Mouse (Mus musculus): ENCODE measurements around the gene Bdh1.
A peak's percentile ranks its signal among the peaks of the same experiment; 100 is the strongest.
"Not testable (repeated sequence)": the region's sequence is repeated elsewhere in the genome, so short reads cannot be mapped to it uniquely, and the experiment has no call there.

Bdh1 gene

GRCm38 (mm10) chr16:31422000-31422399 is at the start of gene Bdh1:
Gene Bdh1 (plus strand): TSS chr16:31422280.
- no peak for DNase-seq (ENCODE audit: low read depth, low spot score)

GRCm38 (mm10) chr16:31372316-31372715 is 49.8 kb upstream of the Bdh1 start:
- not testable (repeated sequence) for DNase-seq (ENCODE audit: low read depth, low spot score)

GRCm38 (mm10) chr16:31375877-31376582 is 46.0 kb upstream of the Bdh1 start:
- not testable (repeated sequence) for DNase-seq (ENCODE audit: low read depth, low spot score)

- DNase-seq (ENCODE audit: low read depth, low spot score), result not testable (repeated sequence)
Measured at GRCm38 (mm10) chr16:31388269-31388668, 33.8 kb upstream of the Bdh1 start.

- no peak for DNase-seq (ENCODE audit: low read depth, low spot score)
Measured at GRCm38 (mm10) chr16:31399231-31399630, 22.8 kb upstream of the Bdh1 start.

GRCm38 (mm10) chr16:31400908-31401692 is 21.0 kb upstream of the Bdh1 start:
- no peak for DNase-seq (ENCODE audit: low read depth, low spot score)

- peak; percentile 78 for DNase-seq (ENCODE audit: low read depth, low spot score)
Measured at GRCm38 (mm10) chr16:31402096-31402495, 20.0 kb upstream of the Bdh1 start.

- no peak for DNase-seq (ENCODE audit: low read depth, low spot score)
Measured at GRCm38 (mm10) chr16:31403971-31404370, 18.1 kb upstream of the Bdh1 start.

- DNase-seq (ENCODE audit: low read depth, low spot score), result no peak
Measured at GRCm38 (mm10) chr16:31405040-31405439, 17.0 kb upstream of the Bdh1 start.

GRCm38 (mm10) chr16:31407872-31408271 is 14.2 kb upstream of the Bdh1 start:
- DNase-seq (ENCODE audit: low read depth, low spot score), result no peak

- peak; percentile 80 for DNase-seq (ENCODE audit: low read depth, low spot score)
Measured at GRCm38 (mm10) chr16:31410969-31411368, 11.1 kb upstream of the Bdh1 start.

- DNase-seq (ENCODE audit: low read depth, low spot score), result no peak
Measured at GRCm38 (mm10) chr16:31412321-31412720, 9.8 kb upstream of the Bdh1 start.

GRCm38 (mm10) chr16:31413777-31414176 is 8.3 kb upstream of the Bdh1 start:
- no peak for DNase-seq (ENCODE audit: low read depth, low spot score)

GRCm38 (mm10) chr16:31415885-31416450 is 6.1 kb upstream of the Bdh1 start:
- no peak for DNase-seq (ENCODE audit: low read depth, low spot score)

- DNase-seq (ENCODE audit: low read depth, low spot score), result no peak
Measured at GRCm38 (mm10) chr16:31418704-31419103, 3.4 kb upstream of the Bdh1 start.

- DNase-seq (ENCODE audit: low read depth, low spot score), result no peak
Measured at GRCm38 (mm10) chr16:31419457-31419856, 2.6 kb upstream of the Bdh1 start.

GRCm38 (mm10) chr16:31422722-31423121 is 642 bp downstream of the Bdh1 start:
- DNase-seq (ENCODE audit: low read depth, low spot score), result no peak

- no peak for DNase-seq (ENCODE audit: low read depth, low spot score)
Measured at GRCm38 (mm10) chr16:31423368-31423767, 1.3 kb downstream of the Bdh1 start.

- peak; percentile 74 for DNase-seq (ENCODE audit: low read depth, low spot score)
Measured at GRCm38 (mm10) chr16:31424416-31425187, 2.5 kb downstream of the Bdh1 start.

- DNase-seq (ENCODE audit: low read depth, low spot score), result peak; percentile 85
Measured at GRCm38 (mm10) chr16:31425508-31425907, 3.4 kb downstream of the Bdh1 start.

GRCm38 (mm10) chr16:31426496-31427126 is 4.5 kb downstream of the Bdh1 start:
- no peak for DNase-seq (ENCODE audit: low read depth, low spot score)
